Mouse (Mus musculus) limb, embryonic 10.5 days (tissue): ENCODE data around the gene Cyp4f14. TPM values are rescaled to one million over a fixed set of nuclear protein-coding genes. Genes with fewer than 3 reads are reported as not detected.

Source experiments
- DNase-seq: peaks from one replicate; pipeline ENCODE4 v3.0.0-alpha.2; 2017; ENCODE audit warnings: low spot score
- H3K27ac ChIP-seq: fragments of 300-500 bp; sonication (generic); 2 replicates; pipeline ENCODE4 v1.5.1; 2016; ENCODE audit warnings: mild to moderate bottlenecking
- H3K27me3 ChIP-seq: fragments of 300-500 bp; sonication (generic); 2 replicates; pipeline ENCODE4 v1.6.1; 2016; ENCODE audit warnings: low read depth, mild to moderate bottlenecking; ENCODE audit not compliant: poor library complexity, severe bottlenecking
- H3K36me3 ChIP-seq: fragments of 300-500 bp; sonication (generic); 2 replicates; pipeline ENCODE4 v1.6.1; 2016; ENCODE audit warnings: mild to moderate bottlenecking, moderate library complexity
- H3K4me1 ChIP-seq: fragments of 300-500 bp; sonication (generic); 2 replicates; pipeline ENCODE4 v1.6.1; 2016
- H3K4me3 ChIP-seq: fragments of 300-500 bp; sonication (generic); 2 replicates; pipeline ENCODE4 v1.5.1; 2016; ENCODE audit warnings: mild to moderate bottlenecking, moderate library complexity
- H3K9me3 ChIP-seq: fragments of 300-500 bp; sonication (generic); replicated peaks from 2 replicates; pipeline ENCODE4 v1.6.1; 2016; ENCODE audit warnings: mild to moderate bottlenecking
- WGBS: fragments of 180-500 bp; shearing (Covaris S2); methylation state at CpG from one replicate; pipeline ENCODE4 v1.1.7; 2016; 5-methylcytosine and 5-hydroxymethylcytosine counted together
- polyA plus RNA-seq: library from polyadenylated mRNA; unstranded; fragments of >200 nt; fragmentation: Nextera tagmentation; extraction: Ambion mirVana; gene quantifications from 2 replicates; pipeline ENCODE4 v1.2.1, GENCODE M21; 2016

The Cyp4f14 gene
- polyA plus RNA-seq, result not detected in 2 replicates

- no peak for DNase-seq
- 70% methylated on average over 2 of the region's 2 CpGs for WGBS
- Histone ChIP-seq H3K4me1 (no peaks in the 10 kb centered on the region), H3K36me3 (no peaks in the 10 kb centered on the region), H3K27ac (no peak within 1 kb of the TSS), H3K9me3 (no peaks in the 10 kb centered on the region), H3K4me3 (no peak within 1 kb of the TSS), H3K27me3 (no peaks in the 10 kb centered on the region)
Measured at GRCm38 (mm10) chr17:32917131-32917530, at the start of gene Cyp4f14. Gene Cyp4f14 (minus strand): TSS chr17:32917342.

DNA sequence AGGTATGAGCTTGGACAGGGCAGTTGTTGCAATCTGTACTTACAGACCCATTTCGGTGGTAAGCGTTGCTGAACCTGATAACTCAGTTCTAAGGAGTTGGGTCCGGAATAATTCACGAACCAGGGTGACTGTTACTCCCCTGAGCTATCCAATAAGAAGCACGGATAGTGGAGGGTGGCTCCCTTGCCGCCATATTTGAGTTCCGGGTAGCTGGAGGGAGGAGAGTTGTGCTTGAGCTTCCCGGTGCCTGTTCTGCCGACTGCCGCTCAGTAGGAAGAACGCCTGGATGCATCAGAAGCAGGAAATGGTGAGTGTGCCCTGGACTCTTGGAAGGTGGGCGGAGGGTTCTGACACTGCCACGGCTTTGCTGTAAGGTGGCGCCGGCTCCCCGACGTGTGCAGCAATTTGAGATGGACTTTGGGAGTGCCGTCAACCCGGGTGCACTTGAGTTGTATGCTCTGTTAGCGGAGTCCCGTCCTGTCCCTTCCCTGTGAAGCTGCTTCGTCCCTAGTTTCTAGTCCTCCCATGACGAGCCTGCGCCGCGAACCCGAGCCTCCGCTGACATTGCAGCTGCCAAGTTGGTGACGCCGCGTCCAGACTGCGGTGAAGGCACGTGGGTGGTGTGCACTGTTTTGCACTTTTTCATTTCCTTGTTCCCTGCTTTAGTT, 48.6 kb upstream of the Cyp4f14 start, which contains the start of gene Zfp472:
TSS of gene Zfp472 (plus strand) at position 192 of the 668 bp plus-strand sequence.
- Histone ChIP-seq H3K27me3 (no peaks in the 10 kb centered on the region), H3K27ac (peak within 1 kb of the TSS; percentile 86), H3K36me3 (no peaks in the 10 kb centered on the region), H3K9me3 (no peaks in the 10 kb centered on the region), H3K4me1 (peaks cover 16% of the 10 kb centered on the region), H3K4me3 (peak within 1 kb of the TSS; percentile 81)
- under 1% methylated on average over 33 of the region's 33 CpGs for WGBS
- peak; percentile 91 for DNase-seq

GRCm38 (mm10) chr17:32965253-32965622, 48.1 kb upstream of the Cyp4f14 start:
- peaks cover 16% of the 10 kb centered on the region for H3K4me1 ChIP-seq
- no peaks in the 10 kb centered on the region for H3K9me3 ChIP-seq
- 0% methylated on average over 14 of the region's 14 CpGs for WGBS
- H3K27me3 ChIP-seq, result no peaks in the 10 kb centered on the region
- DNase-seq, result no peak
- peak overlapping the region; percentile 86 for H3K27ac ChIP-seq
- peak overlapping the region; percentile 81 for H3K4me3 ChIP-seq
- H3K36me3 ChIP-seq, result no peaks in the 10 kb centered on the region

DNA sequence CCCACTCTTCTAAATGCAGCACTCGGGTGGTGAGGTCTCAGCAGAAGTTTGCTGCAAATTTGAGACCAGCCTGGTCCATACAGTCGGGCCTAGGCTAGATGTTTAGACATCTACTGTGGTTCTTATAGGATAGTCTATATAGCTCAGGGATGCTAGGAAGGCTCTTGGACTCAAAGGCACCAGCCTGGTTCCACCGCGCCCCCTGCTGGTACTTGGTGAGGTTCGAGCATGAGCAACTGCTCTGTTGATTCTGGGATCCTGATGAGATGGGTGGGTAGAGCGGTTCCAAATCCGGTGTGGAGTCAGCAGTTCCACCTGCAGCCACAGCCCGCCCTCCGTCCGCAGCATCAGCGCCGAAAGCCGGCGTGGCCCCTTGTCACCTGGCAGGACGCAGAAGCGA, 34.3 kb upstream of the Cyp4f14 start:
- no peak overlapping the region for H3K4me3 ChIP-seq
- no peak overlapping the region for H3K27ac ChIP-seq
- WGBS, result 31% methylated on average over 16 of the region's 16 CpGs
- H3K4me1 ChIP-seq, result peaks cover 9% of the 10 kb centered on the region
- H3K27me3 ChIP-seq, result no peaks in the 10 kb centered on the region
- no peaks in the 10 kb centered on the region for H3K36me3 ChIP-seq
- no peaks in the 10 kb centered on the region for H3K9me3 ChIP-seq
- DNase-seq, result peak; percentile 67

- H3K27ac ChIP-seq, result no peak overlapping the region
- no peak overlapping the region for H3K4me3 ChIP-seq
- H3K27me3 ChIP-seq, result no peaks in the 10 kb centered on the region
- WGBS, result 80% methylated on average over 11 of the region's 11 CpGs
- H3K9me3 ChIP-seq, result no peaks in the 10 kb centered on the region
- peaks cover 9% of the 10 kb centered on the region for H3K4me1 ChIP-seq
- no peaks in the 10 kb centered on the region for H3K36me3 ChIP-seq
- DNase-seq, result peak; percentile 18
Measured at GRCm38 (mm10) chr17:32951006-32951405, 33.9 kb upstream of the Cyp4f14 start.

DNA sequence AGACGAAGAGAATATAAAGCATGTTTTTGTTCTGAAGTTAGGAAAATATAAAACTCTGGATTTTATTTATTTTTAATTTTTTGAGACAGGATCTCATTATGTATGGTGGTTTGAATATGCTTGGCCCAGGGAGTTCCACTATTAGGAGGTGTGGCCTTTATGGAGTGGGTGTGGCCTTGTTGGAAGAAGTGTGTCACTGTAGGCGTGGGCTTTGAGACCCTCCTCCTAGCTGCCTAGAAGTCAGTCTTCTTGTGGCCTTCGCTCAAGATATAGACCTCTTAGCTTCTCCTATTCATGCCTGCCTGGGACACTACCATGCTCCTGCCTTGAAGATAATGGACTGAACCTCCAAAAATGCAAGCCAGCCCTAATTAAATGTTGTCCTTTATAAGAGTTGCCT, 33.0 kb upstream of the Cyp4f14 start:
- peak; percentile 3 for DNase-seq
- no peaks in the 10 kb centered on the region for H3K36me3 ChIP-seq
- H3K4me3 ChIP-seq, result no peak overlapping the region
- peaks cover 9% of the 10 kb centered on the region for H3K4me1 ChIP-seq
- WGBS, result 87% methylated on average over 3 of the region's 3 CpGs
- H3K27ac ChIP-seq, result no peak overlapping the region
- H3K27me3 ChIP-seq, result no peaks in the 10 kb centered on the region
- H3K9me3 ChIP-seq, result no peaks in the 10 kb centered on the region

GRCm38 (mm10) chr17:32947215-32947914, 30.2 kb upstream of the Cyp4f14 start, which contains the start of gene Cyp4f13:
Gene Cyp4f13 (minus strand): TSS chr17:32947402.
- peak within 1 kb of the TSS; percentile 70; the same call in 1 of the 2 replicates for H3K27ac ChIP-seq
- no peaks in the 10 kb centered on the region for H3K36me3 ChIP-seq
- no peaks in the 10 kb centered on the region for H3K9me3 ChIP-seq
- 41% methylated on average over 12 of the region's 12 CpGs for WGBS
- H3K4me3 ChIP-seq, result peak within 1 kb of the TSS; percentile 46
- no peaks in the 10 kb centered on the region for H3K27me3 ChIP-seq
- DNase-seq, result peak; percentile 61
- peaks cover 9% of the 10 kb centered on the region for H3K4me1 ChIP-seq

DNA sequence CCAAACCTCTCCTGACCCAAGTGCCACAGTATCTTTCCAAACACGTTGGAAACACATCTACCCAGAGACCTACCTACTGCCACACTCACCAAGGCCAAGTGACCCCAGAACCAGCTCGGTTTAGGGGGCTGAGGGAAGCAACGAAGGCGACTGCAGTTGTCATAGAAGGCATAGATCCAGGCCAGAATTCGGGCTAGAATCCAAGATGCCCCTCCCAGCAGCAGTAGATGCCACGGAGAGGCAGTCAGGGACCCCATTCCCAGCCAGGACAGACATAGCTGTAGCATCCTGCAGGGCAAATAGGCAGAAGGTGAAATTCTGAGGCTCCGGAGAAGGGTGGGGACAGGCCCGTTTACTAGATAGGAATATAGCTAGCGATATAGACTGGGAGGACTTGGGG, 29.6 kb upstream of the Cyp4f14 start:
- DNase-seq, result peak; percentile 26

DNA sequence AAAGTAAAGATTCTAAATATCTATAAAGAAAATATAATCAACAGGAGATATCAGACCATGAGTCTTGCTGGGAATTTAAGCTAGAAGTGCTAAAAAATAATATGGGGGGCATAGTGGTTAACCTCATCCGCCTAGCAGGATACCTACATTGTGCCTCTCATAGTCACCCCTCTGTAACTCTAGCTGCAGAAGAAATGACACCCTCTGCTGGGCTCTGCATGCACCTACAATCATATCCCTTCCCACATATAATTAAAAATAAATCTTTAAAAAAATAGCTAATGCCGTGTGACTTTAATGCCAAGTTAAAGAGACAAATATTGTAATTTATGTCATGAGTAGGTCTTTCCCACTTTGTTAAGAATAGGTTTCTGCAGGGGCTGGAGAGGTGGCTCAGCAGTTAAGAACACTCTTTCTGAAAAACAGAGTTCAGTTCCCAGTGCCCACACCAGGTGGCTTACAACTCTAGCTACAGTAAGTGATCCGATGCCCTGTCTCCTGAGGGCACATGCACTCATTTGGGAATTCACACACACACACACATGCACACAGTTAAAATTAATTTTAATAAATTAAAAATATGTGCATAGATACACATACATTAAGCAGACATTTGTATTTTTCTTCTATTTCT, 27.4 kb upstream of the Cyp4f14 start:
- no peaks in the 10 kb centered on the region for H3K36me3 ChIP-seq
- DNase-seq, result no peak
- WGBS, result 74% methylated on average over 3 of the region's 3 CpGs
- H3K4me3 ChIP-seq, result no peak overlapping the region
- H3K27me3 ChIP-seq, result no peaks in the 10 kb centered on the region
- H3K27ac ChIP-seq, result no peak overlapping the region
- H3K9me3 ChIP-seq, result no peaks in the 10 kb centered on the region
- H3K4me1 ChIP-seq, result peaks cover 9% of the 10 kb centered on the region

More for the DNA sequence above, 29.6 kb upstream of the Cyp4f14 start:
- peak overlapping the region; percentile 46 for H3K4me3 ChIP-seq
- no peaks in the 10 kb centered on the region for H3K9me3 ChIP-seq
- 69% methylated on average over 9 of the region's 9 CpGs for WGBS
- H3K27ac ChIP-seq, result peak overlapping the region; percentile 70; the same call in 1 of the 2 replicates
- no peaks in the 10 kb centered on the region for H3K27me3 ChIP-seq
- H3K4me1 ChIP-seq, result peaks cover 9% of the 10 kb centered on the region
- H3K36me3 ChIP-seq, result no peaks in the 10 kb centered on the region

GRCm38 (mm10) chr17:32943661-32944060, 26.5 kb upstream of the Cyp4f14 start:
- WGBS, result 93% methylated on average over 3 of the region's 3 CpGs
- Histone ChIP-seq H3K4me1 (peaks cover 9% of the 10 kb centered on the region), H3K9me3 (no peaks in the 10 kb centered on the region), H3K4me3 (no peak overlapping the region), H3K27me3 (no peaks in the 10 kb centered on the region), H3K27ac (no peak overlapping the region), H3K36me3 (no peaks in the 10 kb centered on the region)
- no peak for DNase-seq

GRCm38 (mm10) chr17:32939831-32940230, 22.7 kb upstream of the Cyp4f14 start:
- H3K4me3 ChIP-seq, result no peak overlapping the region
- 77% methylated on average over 4 of the region's 4 CpGs for WGBS
- no peaks in the 10 kb centered on the region for H3K4me1 ChIP-seq
- H3K9me3 ChIP-seq, result no peaks in the 10 kb centered on the region
- DNase-seq, result no peak
- no peaks in the 10 kb centered on the region for H3K27me3 ChIP-seq
- H3K27ac ChIP-seq, result no peak overlapping the region
- no peaks in the 10 kb centered on the region for H3K36me3 ChIP-seq

DNA sequence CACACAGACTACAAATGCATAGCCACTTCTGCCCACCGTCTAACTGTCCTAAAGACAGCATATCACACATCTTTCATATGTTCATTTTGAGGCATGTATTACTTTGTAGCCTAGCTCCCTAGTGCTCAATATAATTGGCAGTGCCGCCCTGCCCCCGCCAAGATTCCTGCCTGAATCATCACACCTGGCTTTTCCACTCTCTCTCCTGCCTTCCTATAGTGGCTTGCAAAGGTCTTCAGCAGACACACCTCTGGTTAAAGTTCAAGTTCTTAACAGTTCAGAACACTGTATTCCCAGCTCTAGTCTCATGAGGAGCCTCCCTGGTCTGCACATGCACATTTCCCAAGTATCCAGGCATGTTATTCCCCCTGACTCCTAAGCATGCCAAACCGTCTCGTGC, 10.7 kb upstream of the Cyp4f14 start:
- Histone ChIP-seq H3K27me3 (no peaks in the 10 kb centered on the region), H3K36me3 (no peaks in the 10 kb centered on the region), H3K4me1 (peaks cover 11% of the 10 kb centered on the region), H3K4me3 (no peak overlapping the region), H3K9me3 (no peaks in the 10 kb centered on the region), H3K27ac (no peak overlapping the region)
- no peak for DNase-seq
- 82% methylated on average over 5 of the region's 5 CpGs for WGBS
